Mouse (Mus musculus) erythroblast, embryonic 14.5 days (primary cell): ENCODE results near the gene Olfr460.

Experiments
- GATA1 ChIP-seq: IDR thresholded peaks from 2 replicates; pipeline ENCODE4 v1.6.1; 2012; ENCODE audit warnings: low read length, inconsistent platforms, mixed read lengths
- TAL1 ChIP-seq: IDR thresholded peaks from 3 replicates; pipeline ENCODE4 v1.6.1; 2012; ENCODE audit warnings: low read length, inconsistent platforms, mixed read lengths

GRCm38 (mm10) chr6:40607431-40607830, 38.1 kb downstream of the Olfr460 start:
- TF ChIP-seq TAL1 (no peak), GATA1 (no peak)
